Mouse (Mus musculus): ENCODE data around the gene Serinc1. TPM values are rescaled to one million over a fixed set of nuclear protein-coding genes. Genes with fewer than 3 reads are reported as not detected.
A peak's percentile ranks its signal among the peaks of the same experiment; 100 is the strongest.
"Not testable (repeated sequence)": the region's sequence is repeated elsewhere in the genome, so short reads cannot be mapped to it uniquely, and the experiment has no call there.

Gene Serinc1
- polyA plus RNA-seq, 1 experiment from 2014 or later: 268 TPM

DNA sequence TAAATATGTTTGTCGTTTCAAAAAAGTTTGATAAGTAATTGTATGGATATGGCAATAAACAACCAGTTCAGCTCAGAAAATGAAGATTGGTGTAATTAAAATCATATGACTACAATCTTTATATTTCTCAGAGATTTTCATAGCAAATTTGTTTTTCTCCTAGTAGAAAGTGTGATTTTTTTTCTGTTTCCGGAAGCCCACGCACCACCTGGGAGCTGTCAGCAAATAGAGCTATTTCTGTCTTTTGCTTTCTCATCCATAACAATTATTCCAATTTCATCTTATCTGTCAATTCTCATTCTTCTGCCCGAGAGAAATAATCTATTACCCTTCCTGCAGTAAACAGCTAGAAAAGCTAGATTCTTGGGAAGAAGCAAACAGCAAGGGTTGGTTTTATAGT, 17.3 kb upstream of the Serinc1 start:
- Histone ChIP-seq H3K9ac (ENCODE audit: low read length) (no peak overlapping the region), H3K27me3 (ENCODE audit: control insufficient read depth, insufficient read depth, low read length) (no peaks in the 10 kb centered on the region), H3K4me2 (ENCODE audit: low read depth) (no peak overlapping the region), H3K4me3 (ENCODE audit: low read depth, low read length) (no peak overlapping the region), H3K36me3 (ENCODE audit: control insufficient read depth, insufficient read depth, low read length) (no peaks in the 10 kb centered on the region), H3K27ac (ENCODE audit: low read depth, low read length) (no peak overlapping the region), H3K4me1 (ENCODE audit: control insufficient read depth, insufficient read depth, low read length) (no peaks in the 10 kb centered on the region), H3K9me3 (ENCODE audit: control insufficient read depth, low read length) (no peaks in the 10 kb centered on the region)
- WGBS: 90% methylated on average over 4 of the region's 4 CpGs
- DNase-seq (ENCODE audit: low spot score) (no peak), ATAC-seq (ENCODE audit: insufficient read depth, low FRiP score, low TSS enrichment) (no peak)

DNA sequence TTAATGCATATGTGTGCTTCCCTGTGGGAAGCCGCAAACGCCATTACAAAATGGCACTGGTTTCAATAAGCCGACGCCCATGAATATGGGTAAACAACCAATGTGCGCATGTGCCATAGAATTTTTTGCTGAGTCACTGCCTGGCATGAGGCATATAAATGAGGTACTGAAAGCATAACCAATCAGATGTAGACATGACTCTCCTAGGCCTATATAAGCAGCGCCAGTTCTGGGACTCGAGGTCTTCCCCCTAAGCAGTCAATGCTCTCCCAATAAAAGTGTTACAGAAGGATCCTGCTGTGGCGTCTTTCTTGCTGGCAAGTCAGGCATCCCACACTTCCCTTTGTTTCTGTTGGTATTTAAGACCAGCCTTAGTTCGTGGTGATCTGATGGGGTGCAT, 11.6 kb upstream of the Serinc1 start:
- not testable (repeated sequence) for H3K9ac ChIP-seq (ENCODE audit: low read length); ATAC-seq (ENCODE audit: insufficient read depth, low FRiP score, low TSS enrichment); H3K9me3 ChIP-seq (ENCODE audit: control insufficient read depth, low read length); H3K27me3 ChIP-seq (ENCODE audit: control insufficient read depth, insufficient read depth, low read length); H3K4me3 ChIP-seq (ENCODE audit: low read depth, low read length); H3K27ac ChIP-seq (ENCODE audit: low read depth, low read length); DNase-seq (ENCODE audit: low spot score); H3K4me1 ChIP-seq (ENCODE audit: control insufficient read depth, insufficient read depth, low read length); H3K4me2 ChIP-seq (ENCODE audit: low read depth); H3K36me3 ChIP-seq (ENCODE audit: control insufficient read depth, insufficient read depth, low read length)
- 78% methylated on average over 9 of the region's 9 CpGs for WGBS

GRCm38 (mm10) chr10:57531616-57532217, 613 bp downstream of the Serinc1 start:
- 4% methylated on average over 28 of the region's 28 CpGs for WGBS

GRCm38 (mm10) chr10:57531076-57531475, 1.3 kb downstream of the Serinc1 start:
- H3K36me3 ChIP-seq (ENCODE audit: control insufficient read depth, insufficient read depth, low read length): no peaks in the 10 kb centered on the region
- ATAC-seq (ENCODE audit: insufficient read depth, low FRiP score, low TSS enrichment) (no peak), DNase-seq (ENCODE audit: low spot score) (no peak)
- no peaks in the 10 kb centered on the region for H3K9me3 ChIP-seq (ENCODE audit: control insufficient read depth, low read length)
- H3K9ac ChIP-seq (ENCODE audit: low read length): no peak overlapping the region
- H3K4me3 ChIP-seq (ENCODE audit: low read depth, low read length): peak overlapping the region; percentile 95
- 69% methylated on average over 2 of the region's 2 CpGs for WGBS
- H3K27ac ChIP-seq (ENCODE audit: low read depth, low read length): no peak overlapping the region
- H3K4me1 ChIP-seq (ENCODE audit: control insufficient read depth, insufficient read depth, low read length): peaks cover 10% of the 10 kb centered on the region; the same call in 1 of the 2 replicates
- no peaks in the 10 kb centered on the region for H3K27me3 ChIP-seq (ENCODE audit: control insufficient read depth, insufficient read depth, low read length)
- peak overlapping the region; percentile 63 for H3K4me2 ChIP-seq (ENCODE audit: low read depth)

More at GRCm38 (mm10) chr10:57531616-57532217, 613 bp downstream of the Serinc1 start:
- Histone ChIP-seq H3K36me3 (ENCODE audit: control insufficient read depth, insufficient read depth, low read length) (no peaks in the 10 kb centered on the region), H3K4me2 (ENCODE audit: low read depth) (peak overlapping the region; percentile 63), H3K27me3 (ENCODE audit: control insufficient read depth, insufficient read depth, low read length) (no peaks in the 10 kb centered on the region), H3K9ac (ENCODE audit: low read length) (peak overlapping the region; percentile 91), H3K4me3 (ENCODE audit: low read depth, low read length) (peak overlapping the region; percentile 95), H3K27ac (ENCODE audit: low read depth, low read length) (peak overlapping the region; percentile 96), H3K9me3 (ENCODE audit: control insufficient read depth, low read length) (no peaks in the 10 kb centered on the region), H3K4me1 (ENCODE audit: control insufficient read depth, insufficient read depth, low read length) (peaks cover 10% of the 10 kb centered on the region; the same call in 1 of the 2 replicates)
- DNase-seq (ENCODE audit: low spot score) (no peak), ATAC-seq (ENCODE audit: insufficient read depth, low FRiP score, low TSS enrichment) (no peak)

- Histone ChIP-seq H3K27me3 (ENCODE audit: control insufficient read depth, insufficient read depth, low read length) (no peaks in the 10 kb centered on the region), H3K36me3 (ENCODE audit: control insufficient read depth, insufficient read depth, low read length) (peaks cover 4% of the 10 kb centered on the region), H3K4me2 (ENCODE audit: low read depth) (no peak overlapping the region), H3K9ac (ENCODE audit: low read length) (no peak overlapping the region), H3K4me3 (ENCODE audit: low read depth, low read length) (no peak overlapping the region), H3K4me1 (ENCODE audit: control insufficient read depth, insufficient read depth, low read length) (peaks cover 10% of the 10 kb centered on the region; the same call in 1 of the 2 replicates), H3K9me3 (ENCODE audit: control insufficient read depth, low read length) (no peaks in the 10 kb centered on the region), H3K27ac (ENCODE audit: low read depth, low read length) (no peak overlapping the region)
- no peak for DNase-seq (ENCODE audit: low spot score)
- no peak for ATAC-seq (ENCODE audit: insufficient read depth, low FRiP score, low TSS enrichment)
- WGBS: 93% methylated on average over 5 of the region's 5 CpGs
These were observed 5.9 kb downstream of the Serinc1 start for GRCm38 (mm10) chr10:57526469-57526868.

DNA sequence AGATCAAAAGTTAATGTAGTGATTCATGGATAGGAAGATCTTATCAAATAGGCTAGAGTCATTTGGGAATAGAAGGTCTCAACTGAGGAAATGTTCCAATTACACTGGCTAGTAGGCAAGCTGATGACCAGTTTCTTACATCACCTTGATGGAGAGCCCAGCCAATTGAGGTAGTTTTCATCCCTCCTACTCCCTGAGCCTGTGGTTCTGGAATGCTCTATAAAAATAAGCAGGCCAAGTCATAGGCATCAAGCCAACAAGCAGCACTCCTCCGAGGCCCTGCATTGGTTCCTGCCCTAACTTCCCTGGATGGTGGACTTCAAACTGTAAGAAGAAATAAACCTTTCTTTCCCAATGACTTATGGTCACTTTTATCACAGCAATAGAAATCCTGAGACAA, 17.1 kb downstream of the Serinc1 start:
- Histone ChIP-seq H3K9ac (ENCODE audit: low read length) (no peak overlapping the region), H3K27me3 (ENCODE audit: control insufficient read depth, insufficient read depth, low read length) (no peaks in the 10 kb centered on the region), H3K9me3 (ENCODE audit: control insufficient read depth, low read length) (no peaks in the 10 kb centered on the region), H3K4me1 (ENCODE audit: control insufficient read depth, insufficient read depth, low read length) (no peaks in the 10 kb centered on the region), H3K4me3 (ENCODE audit: low read depth, low read length) (no peak overlapping the region), H3K27ac (ENCODE audit: low read depth, low read length) (no peak overlapping the region), H3K4me2 (ENCODE audit: low read depth) (no peak overlapping the region), H3K36me3 (ENCODE audit: control insufficient read depth, insufficient read depth, low read length) (peaks cover 9% of the 10 kb centered on the region)
- 93% methylated on average over 1 of the region's 1 CpGs for WGBS
- ATAC-seq (ENCODE audit: insufficient read depth, low FRiP score, low TSS enrichment) (no peak), DNase-seq (ENCODE audit: low spot score) (no peak)

GRCm38 (mm10) chr10:57514616-57515015, 17.7 kb downstream of the Serinc1 start:
- no peak overlapping the region for H3K27ac ChIP-seq (ENCODE audit: low read depth, low read length)
- peaks cover 7% of the 10 kb centered on the region for H3K36me3 ChIP-seq (ENCODE audit: control insufficient read depth, insufficient read depth, low read length)
- no peaks in the 10 kb centered on the region for H3K27me3 ChIP-seq (ENCODE audit: control insufficient read depth, insufficient read depth, low read length)
- H3K9me3 ChIP-seq (ENCODE audit: control insufficient read depth, low read length): no peaks in the 10 kb centered on the region
- H3K4me2 ChIP-seq (ENCODE audit: low read depth): no peak overlapping the region
- H3K4me3 ChIP-seq (ENCODE audit: low read depth, low read length): no peak overlapping the region
- 89% methylated on average over 2 of the region's 2 CpGs for WGBS
- ATAC-seq (ENCODE audit: insufficient read depth, low FRiP score, low TSS enrichment) (no peak), DNase-seq (ENCODE audit: low spot score) (no peak)
- no peaks in the 10 kb centered on the region for H3K4me1 ChIP-seq (ENCODE audit: control insufficient read depth, insufficient read depth, low read length)
- H3K9ac ChIP-seq (ENCODE audit: low read length): no peak overlapping the region

- WGBS: 91% methylated on average over 9 of the region's 9 CpGs
- no peak overlapping the region for H3K4me3 ChIP-seq (ENCODE audit: low read depth, low read length)
- no peaks in the 10 kb centered on the region for H3K27me3 ChIP-seq (ENCODE audit: control insufficient read depth, insufficient read depth, low read length)
- H3K4me2 ChIP-seq (ENCODE audit: low read depth): no peak overlapping the region
- H3K9ac ChIP-seq (ENCODE audit: low read length): no peak overlapping the region
- no peaks in the 10 kb centered on the region for H3K36me3 ChIP-seq (ENCODE audit: control insufficient read depth, insufficient read depth, low read length)
- ATAC-seq (ENCODE audit: insufficient read depth, low FRiP score, low TSS enrichment) (no peak), DNase-seq (ENCODE audit: low spot score) (no peak)
- no peaks in the 10 kb centered on the region for H3K4me1 ChIP-seq (ENCODE audit: control insufficient read depth, insufficient read depth, low read length)
- H3K27ac ChIP-seq (ENCODE audit: low read depth, low read length): no peak overlapping the region
- H3K9me3 ChIP-seq (ENCODE audit: control insufficient read depth, low read length): no peaks in the 10 kb centered on the region
These were observed 32.7 kb downstream of the Serinc1 start for GRCm38 (mm10) chr10:57499414-57500156.

GRCm38 (mm10) chr10:57492050-57492449, 40.3 kb downstream of the Serinc1 start:
- no peaks in the 10 kb centered on the region for H3K36me3 ChIP-seq (ENCODE audit: control insufficient read depth, insufficient read depth, low read length)
- no peaks in the 10 kb centered on the region for H3K9me3 ChIP-seq (ENCODE audit: control insufficient read depth, low read length)
- WGBS: 71% methylated on average over 2 of the region's 2 CpGs
- no peaks in the 10 kb centered on the region for H3K27me3 ChIP-seq (ENCODE audit: control insufficient read depth, insufficient read depth, low read length)
- peaks cover 5% of the 10 kb centered on the region; the same call in 1 of the 2 replicates for H3K4me1 ChIP-seq (ENCODE audit: control insufficient read depth, insufficient read depth, low read length)
- H3K9ac ChIP-seq (ENCODE audit: low read length): no peak overlapping the region
- no peak for DNase-seq (ENCODE audit: low spot score)
- ATAC-seq (ENCODE audit: insufficient read depth, low FRiP score, low TSS enrichment): no peak
- H3K4me2 ChIP-seq (ENCODE audit: low read depth): no peak overlapping the region
- no peak overlapping the region for H3K27ac ChIP-seq (ENCODE audit: low read depth, low read length)
- H3K4me3 ChIP-seq (ENCODE audit: low read depth, low read length): no peak overlapping the region

Data from neural tube, embryonic 11.5 days (tissue).